Mouse (Mus musculus) CH12.LX (cell line): ENCODE data around the gene Tmem130. TPM values are rescaled to one million over a fixed set of nuclear protein-coding genes. Genes with fewer than 3 reads are reported as not detected.

Source experiments
- DNase-seq: peaks from one replicate; pipeline ENCODE4 v3.0.0-alpha.2; 2013; ENCODE audit errors: extremely low read depth
- H3K27ac ChIP-seq: 2 replicates; pipeline ENCODE4 v1.5.1; 2012; ENCODE audit warnings: low read depth, mild to moderate bottlenecking, control low read depth, moderate library complexity; ENCODE audit not compliant: insufficient read depth
- H3K27me3 ChIP-seq: replicated peaks from 2 replicates; pipeline ENCODE3; 2012; ENCODE audit warnings: inconsistent platforms
- H3K36me3 ChIP-seq, 2 experiments: replicated peaks in 1 of 2; 2 replicates each; pipeline versions ENCODE3 to v1.6.1; 2012; ENCODE audit warnings: inconsistent platforms in 1 of 2, low read length in 1 of 2, mild to moderate bottlenecking in 1 of 2, mixed read lengths in 1 of 2, moderate library complexity in 1 of 2; ENCODE audit not compliant: control insufficient read depth in 1 of 2, insufficient read depth in 1 of 2
- H3K4me1 ChIP-seq, 2 experiments: 2 replicates each; pipeline ENCODE4 v1.6.1; 2012; ENCODE audit warnings: inconsistent platforms in 1 of 2, moderate library complexity in 1 of 2; ENCODE audit not compliant: insufficient read depth in 2 of 2, control insufficient read depth in 1 of 2
- H3K4me2 ChIP-seq: 2 replicates; pipeline ENCODE4 v1.6.1; 2012; ENCODE audit warnings: low read depth, mild to moderate bottlenecking, control low read depth; ENCODE audit not compliant: poor library complexity, insufficient read depth, severe bottlenecking
- H3K4me3 ChIP-seq, 3 experiments: fragments of 150-350 bp in 1 of 3; sonication (generic) in 1 of 3; replicated peaks in 1 of 3; 2 replicates each; pipeline versions ENCODE3 to v1.5.1; 2011 to 2012; ENCODE audit warnings: low read depth in 2 of 3, low read length in 2 of 3, mild to moderate bottlenecking in 2 of 3, moderate library complexity in 2 of 3, control low read depth in 1 of 3, improper control_type of control experiment in 1 of 3, inconsistent platforms in 1 of 3, mixed read lengths in 1 of 3; ENCODE audit not compliant: poor library complexity in 1 of 3
- H3K79me2 ChIP-seq: replicated peaks from 2 replicates; pipeline ENCODE4 v1.6.1; 2012; ENCODE audit warnings: mild to moderate bottlenecking, moderate library complexity; ENCODE audit not compliant: control insufficient read depth, poor library complexity, insufficient read depth, severe bottlenecking; ENCODE audit errors: extremely low read depth
- H3K9ac ChIP-seq: 2 replicates; pipeline ENCODE4 v1.6.1; 2012; ENCODE audit warnings: low read depth, mild to moderate bottlenecking, control low read depth, moderate library complexity; ENCODE audit not compliant: insufficient read depth
- H3K9me3 ChIP-seq: replicated peaks from 2 replicates; pipeline ENCODE3; 2012; ENCODE audit warnings: low read length, inconsistent platforms, mixed read lengths
- BHLHE40 ChIP-seq: IDR thresholded peaks from 2 replicates; pipeline ENCODE4 v1.6.1; 2011; ENCODE audit warnings: mild to moderate bottlenecking, low read depth, low read length, improper control_type of control experiment
- CHD2 ChIP-seq: IDR thresholded peaks from 2 replicates; pipeline ENCODE4 v1.6.1; 2011; ENCODE audit warnings: low read length, improper control_type of control experiment
- E2F4 ChIP-seq: IDR thresholded peaks from 2 replicates; pipeline ENCODE4 v1.6.1; 2011; ENCODE audit warnings: low read depth, low read length, improper control_type of control experiment; ENCODE audit not compliant: insufficient replicate concordance
- ELF1 ChIP-seq: IDR thresholded peaks from 2 replicates; pipeline ENCODE4 v1.6.1; 2014; ENCODE audit warnings: low read depth, mild to moderate bottlenecking, inconsistent platforms, low read length, improper control_type of control experiment
- EP300 ChIP-seq: IDR thresholded peaks from 2 replicates; pipeline ENCODE4 v1.6.1; 2011; ENCODE audit warnings: low read length, improper control_type of control experiment
- ETS1 ChIP-seq: conservative IDR thresholded peaks from 2 replicates; pipeline ENCODE4 v1.6.1; 2012; ENCODE audit warnings: low read depth, mild to moderate bottlenecking, inconsistent platforms, low read length, improper control_type of control experiment, moderate library complexity
- GABPA ChIP-seq: IDR thresholded peaks from 2 replicates; pipeline ENCODE4 v1.6.1; 2012; ENCODE audit warnings: low read depth, low read length, improper control_type of control experiment, inconsistent platforms; ENCODE audit not compliant: insufficient replicate concordance
- JUN ChIP-seq: IDR thresholded peaks from 2 replicates; pipeline ENCODE4 v1.6.1; 2011; ENCODE audit warnings: low read depth, mild to moderate bottlenecking, low read length, improper control_type of control experiment, moderate library complexity; ENCODE audit not compliant: insufficient read depth
- JUND ChIP-seq: conservative IDR thresholded peaks from 2 replicates; pipeline ENCODE4 v1.6.1; 2011; ENCODE audit warnings: low read depth, low read length, improper control_type of control experiment
- MAFK ChIP-seq: IDR thresholded peaks from 2 replicates; pipeline ENCODE4 v1.6.1; 2011; ENCODE audit warnings: low read length, improper control_type of control experiment; ENCODE audit not compliant: insufficient replicate concordance
- MAX ChIP-seq: IDR thresholded peaks from 2 replicates; pipeline ENCODE4 v1.6.1; 2011; ENCODE audit warnings: low read length, improper control_type of control experiment
- MAZ ChIP-seq: IDR thresholded peaks from 2 replicates; pipeline ENCODE4 v1.6.1; 2012; ENCODE audit warnings: low read depth, mild to moderate bottlenecking, inconsistent platforms, low read length, improper control_type of control experiment, moderate library complexity
- MEF2A ChIP-seq: IDR thresholded peaks from 2 replicates; pipeline ENCODE4 v1.6.1; 2014; ENCODE audit warnings: low read depth, mild to moderate bottlenecking, inconsistent platforms, low read length, improper control_type of control experiment, borderline replicate concordance
- NELFE ChIP-seq: IDR thresholded peaks from 2 replicates; pipeline ENCODE4 v1.6.1; 2011; ENCODE audit warnings: low read depth, low read length, improper control_type of control experiment
- NRF1 ChIP-seq: IDR thresholded peaks from 2 replicates; pipeline ENCODE4 v1.6.1; 2014; ENCODE audit warnings: low read depth, mild to moderate bottlenecking, inconsistent platforms, low read length, improper control_type of control experiment, moderate library complexity
- PAX5 ChIP-seq: IDR thresholded peaks from 2 replicates; pipeline ENCODE4 v1.6.1; 2012; ENCODE audit warnings: low read length, inconsistent platforms, mixed read lengths
- POLR2AphosphoS2 ChIP-seq: IDR thresholded peaks from 2 replicates; pipeline ENCODE4 v1.6.1; 2011; ENCODE audit warnings: low read depth, low read length, improper control_type of control experiment
- RCOR1 ChIP-seq: conservative IDR thresholded peaks from 2 replicates; pipeline ENCODE4 v1.6.1; 2012; ENCODE audit warnings: low read depth, mild to moderate bottlenecking, inconsistent platforms, low read length, improper control_type of control experiment
- SIN3A ChIP-seq: IDR thresholded peaks from 2 replicates; pipeline ENCODE4 v1.6.1; 2012; ENCODE audit warnings: low read length, improper control_type of control experiment, inconsistent platforms
- SMC3 ChIP-seq: IDR thresholded peaks from 2 replicates; pipeline ENCODE4 v1.6.1; 2011; ENCODE audit warnings: low read depth, low read length, improper control_type of control experiment
- TCF12 ChIP-seq: IDR thresholded peaks from 2 replicates; pipeline ENCODE4 v1.6.1; 2014; ENCODE audit warnings: low read depth, mild to moderate bottlenecking, inconsistent platforms, low read length, improper control_type of control experiment
- UBTF ChIP-seq: IDR thresholded peaks from 2 replicates; pipeline ENCODE4 v1.6.1; 2012; ENCODE audit warnings: low read depth, mild to moderate bottlenecking, inconsistent platforms, low read length, improper control_type of control experiment, moderate library complexity
- ZC3H11A ChIP-seq: IDR thresholded peaks from 2 replicates; pipeline ENCODE4 v1.6.1; 2012; ENCODE audit warnings: low read depth, mild to moderate bottlenecking, inconsistent platforms, low read length, improper control_type of control experiment
- ZKSCAN1 ChIP-seq: IDR thresholded peaks from 2 replicates; pipeline ENCODE4 v1.6.1; 2012; ENCODE audit warnings: low read depth, inconsistent platforms, low read length, improper control_type of control experiment, borderline replicate concordance
- ZMIZ1 ChIP-seq: IDR thresholded peaks from 2 replicates; pipeline ENCODE4 v1.6.1; 2012; ENCODE audit warnings: low read depth, mild to moderate bottlenecking, inconsistent platforms, low read length, improper control_type of control experiment
- ZNF384 ChIP-seq: IDR thresholded peaks from 2 replicates; pipeline ENCODE4 v1.6.1; 2012; ENCODE audit warnings: low read depth, low read length, improper control_type of control experiment, inconsistent platforms
- dilution Hi-C: fragments of 300-500 bp; cut with MboI; formaldehyde crosslinking; loops from 2 replicates; pipeline ENCODE4 v1.14.3; 2020; ENCODE audit warnings: low sequenced_read_pairs; ENCODE audit not compliant: extremely low pct_unique_long_range_greater_than_20kb, extremely low pct_ligation_motif_present
- in situ Hi-C: fragments of 300-500 bp; cut with MboI; formaldehyde crosslinking; loops from 3 replicates; pipeline ENCODE4 v1.14.3; 2019; ENCODE audit warnings: low sequenced_read_pairs, low pct_ligation_motif_present, low pct_unique_long_range_greater_than_20kb, mixed read lengths
- polyA plus RNA-seq: library from polyadenylated mRNA; unstranded; fragments of >175 nt; gene quantifications from 2 replicates; pipeline ENCODE4 v1.2.1, GENCODE M21; 2012; ENCODE audit warnings: low read depth; ENCODE audit not compliant: insufficient read length
- total RNA-seq, 2 experiments: library from RNA; depleted of rRNA; stranded (reverse); fragments of 300-350 nt in 1 of 2; fragments of >200 nt in 1 of 2; gene quantifications; 2 replicates each; pipeline ENCODE4 v1.2.3; 2012 to 2014

Gene Tmem130
- total and polyA plus RNA-seq, 3 experiments = not detected

DNA sequence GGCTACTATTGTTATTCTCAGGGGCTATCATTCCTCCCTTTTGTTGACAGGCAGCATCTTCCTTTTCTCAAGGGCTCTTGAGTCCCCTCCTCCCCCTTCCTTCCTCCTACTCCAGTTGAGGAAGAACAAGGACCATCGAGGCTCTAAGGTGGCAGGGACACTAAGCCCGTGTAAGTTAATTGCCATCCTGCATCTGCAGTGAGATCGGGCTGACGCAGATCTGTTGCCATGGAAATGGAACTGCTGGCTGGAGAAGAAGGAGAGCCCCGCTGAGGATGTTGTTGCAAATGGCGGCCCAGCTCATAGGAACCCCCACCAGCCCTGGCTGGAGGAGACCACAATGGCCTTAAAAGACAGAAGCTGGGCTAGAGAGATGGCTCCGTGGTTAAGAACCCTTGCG, 3.2 kb downstream of the Tmem130 start:
- DNase-seq = no peak
- Histone ChIP-seq H3K9me3 (no peaks in the 10 kb centered on the region), H3K4me1 (peaks cover 0 to 2% of the 10 kb centered on the region in 2 experiments; a peak in 2 of 4 replicates), H3K79me2 (no peaks in the 10 kb centered on the region), H3K4me2 (no peak overlapping the region), H3K27ac (no peak overlapping the region), H3K27me3 (peaks cover 29% of the 10 kb centered on the region), H3K9ac (no peak overlapping the region), H3K36me3 (no peaks in the 10 kb centered on the region), H3K4me3 (no peak overlapping the region)
- in situ Hi-C loops = no loop called here
- no peak for TF ChIP-seq TCF12
- no peak for TF ChIP-seq ZNF384
- no peak for TF ChIP-seq SIN3A
- no peak for TF ChIP-seq PAX5
- no peak for TF ChIP-seq JUN
- no peak for TF ChIP-seq MEF2A
- no peak for TF ChIP-seq ZC3H11A
- TF ChIP-seq MAFK = no peak
- dilution Hi-C loops = no loop called here

DNA sequence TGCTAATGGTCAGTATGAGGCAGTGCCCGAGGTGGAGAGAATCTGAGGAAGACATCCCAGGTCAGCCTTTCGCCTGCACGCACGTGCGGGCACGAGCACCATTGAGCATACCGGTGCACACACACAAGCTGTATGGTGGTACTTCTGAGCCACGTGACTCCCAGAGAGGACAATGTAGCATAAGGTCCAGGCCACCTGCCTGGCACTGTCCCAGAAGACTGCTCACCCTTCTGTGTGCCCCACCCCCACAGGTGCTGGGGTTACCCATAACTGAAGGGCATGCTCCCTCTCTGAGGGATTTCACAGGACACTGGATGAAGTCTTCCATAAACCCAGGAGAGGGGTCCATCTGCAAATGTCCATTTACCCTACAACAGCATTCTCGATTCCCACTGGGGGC, 4.2 kb downstream of the Tmem130 start:
- no peaks in the 10 kb centered on the region for H3K36me3 ChIP-seq
- dilution Hi-C loops = no loop called here
- H3K9ac ChIP-seq = no peak overlapping the region
- no peaks in the 10 kb centered on the region for H3K9me3 ChIP-seq
- H3K27ac ChIP-seq = no peak overlapping the region
- H3K27me3 ChIP-seq = peaks cover 20% of the 10 kb centered on the region
- H3K4me3 ChIP-seq = no peak overlapping the region
- in situ Hi-C loops = no loop called here
- H3K4me2 ChIP-seq = no peak overlapping the region
- H3K4me1 ChIP-seq = peaks cover 4% of the 10 kb centered on the region in 2 experiments
- DNase-seq = no peak
- TF ChIP-seq ZMIZ1 (no peak), NRF1 (no peak), MAX (no peak), JUND (no peak), RCOR1 (no peak), MAZ (no peak), POLR2AphosphoS2 (no peak), E2F4 (no peak), SMC3 (no peak), EP300 (no peak), ETS1 (no peak), ZKSCAN1 (no peak), UBTF (no peak), CHD2 (no peak), GABPA (no peak), ZNF384 (no peak), MEF2A (no peak), BHLHE40 (no peak), NELFE (no peak), ELF1 (no peak)
- no peaks in the 10 kb centered on the region for H3K79me2 ChIP-seq
